Mouse (Mus musculus) cerebellum, adult 2 months (tissue): ENCODE measurements around the gene Epb41l1. TPM values are rescaled to one million over a fixed set of nuclear protein-coding genes. Genes with fewer than 3 reads are reported as not detected.

Source experiments
- DNase-seq, 2 experiments: peaks; one replicate each; pipeline ENCODE4 v3.0.0; 2021
- H3K27ac ChIP-seq: fragments of 200-500 bp; 2 replicates; pipeline ENCODE4 v1.5.1; 2012; ENCODE audit warnings: low read length, control low read depth, inconsistent platforms; ENCODE audit not compliant: insufficient read depth
- H3K27me3 ChIP-seq: fragments of 200-500 bp; 2 replicates; pipeline ENCODE4 v1.6.1; 2012; ENCODE audit warnings: inconsistent platforms, mild to moderate bottlenecking, low read length, moderate library complexity; ENCODE audit not compliant: control insufficient read depth, insufficient read depth
- H3K4me1 ChIP-seq: fragments of 200-500 bp; 2 replicates; pipeline ENCODE4 v1.6.1; 2011; ENCODE audit warnings: low read length; ENCODE audit not compliant: control insufficient read depth, insufficient read depth
- H3K4me3 ChIP-seq: fragments of 200-500 bp; replicated peaks from 2 replicates; pipeline ENCODE3; 2011; ENCODE audit warnings: mild to moderate bottlenecking, low read depth, low read length, control low read depth; ENCODE audit not compliant: insufficient read depth
- CTCF ChIP-seq: fragments of 200-500 bp; IDR thresholded peaks from 2 replicates; pipeline ENCODE4 v1.5.1; 2011; ENCODE audit warnings: low read depth, mild to moderate bottlenecking, control low read depth, low read length, moderate library complexity, borderline replicate concordance; ENCODE audit not compliant: insufficient read depth
- POLR2A ChIP-seq: fragments of 200-500 bp; IDR thresholded peaks from 2 replicates; pipeline ENCODE4 v1.6.1; 2011; ENCODE audit warnings: low read length, control low read depth, borderline replicate concordance; ENCODE audit not compliant: insufficient read depth
- WGBS: fragments of 180-500 bp; shearing (Covaris S2); methylation state at CpG from one replicate; pipeline ENCODE4 v1.1.7; 2018; 5-methylcytosine and 5-hydroxymethylcytosine counted together
- polyA plus RNA-seq: library from polyadenylated mRNA; depleted of rRNA; stranded (reverse); fragments of >200 nt; gene quantifications from 2 replicates; pipeline ENCODE4 v1.2.3, GENCODE M21; 2012; rRNA removed

Gene Epb41l1
- polyA plus RNA-seq, 1 experiment = 219 TPM

DNA sequence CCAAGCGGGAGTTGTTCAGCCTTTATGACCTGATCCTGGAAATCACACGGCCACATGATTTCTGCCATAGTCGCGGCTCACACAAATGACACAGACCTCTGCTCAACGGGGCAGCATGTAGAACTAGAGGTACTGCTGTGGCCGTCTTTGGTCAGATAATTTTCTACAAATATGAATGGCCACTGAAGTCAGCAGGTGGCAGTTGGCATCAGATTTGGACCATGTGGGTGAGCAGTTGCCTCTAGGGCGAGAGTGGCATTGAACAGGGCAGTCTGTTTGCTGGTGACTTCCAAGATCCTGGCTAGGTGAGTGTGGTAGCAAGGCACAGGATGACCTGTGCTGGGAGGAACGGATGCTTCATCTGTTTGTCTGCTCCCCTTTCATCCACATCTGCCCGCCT, 168.8 kb downstream of the Epb41l1 start:
- peak in 1 of 2 experiments; percentile 55 for DNase-seq
- H3K4me3 ChIP-seq = no peak overlapping the region
- H3K4me1 ChIP-seq = peaks cover 4% of the 10 kb centered on the region; the same call in 1 of the 2 replicates
- WGBS = 26% methylated on average over 9 of the region's 9 CpGs
- no peak overlapping the region for H3K27ac ChIP-seq
- TF ChIP-seq POLR2A (no peak), CTCF (no peak)
- H3K27me3 ChIP-seq = no peaks in the 10 kb centered on the region

Other genes with a start within 250 kb of the Epb41l1 start
- 144 and 145 TPM in 2 replicates for gene Rbm39, start 240.7 kb upstream of the Epb41l1 start, polyA plus RNA-seq
- gene Phf20, start 224.4 kb upstream of the Epb41l1 start, polyA plus RNA-seq = 44.6 and 48.3 TPM in 2 replicates
- 9.5 and 9.7 TPM in 2 replicates for gene Cnbd2, start 108.6 kb upstream of the Epb41l1 start, polyA plus RNA-seq
- gene Scand1, start 108.2 kb upstream of the Epb41l1 start, polyA plus RNA-seq = 80.6 and 82.5 TPM in 2 replicates
- gene Aar2, start 126.7 kb downstream of the Epb41l1 start, polyA plus RNA-seq = 41.4 and 43.2 TPM in 2 replicates
- gene Dlgap4, start 192.8 kb downstream of the Epb41l1 start, polyA plus RNA-seq = 126 and 130 TPM in 2 replicates